Mouse (Mus musculus) splenic B cell, adult 2 months (primary cell): ENCODE measurements around the gene Catsperz.

Experiments used
- DNase-seq: peaks from one replicate; pipeline ENCODE4 v3.0.0-alpha.2; 2011; ENCODE audit warnings: low read depth, low spot score
- H3K27me3 ChIP-seq: 2 replicates; pipeline ENCODE4 v1.6.1; 2012; ENCODE audit warnings: mild to moderate bottlenecking, low read length, moderate library complexity, mixed read lengths; ENCODE audit not compliant: control insufficient read depth, poor library complexity, insufficient read depth, severe bottlenecking
- H3K36me3 ChIP-seq: 2 replicates; pipeline ENCODE4 v1.6.1; 2012; ENCODE audit warnings: mild to moderate bottlenecking, low read length, moderate library complexity, mixed read lengths; ENCODE audit not compliant: control insufficient read depth, poor library complexity, insufficient read depth, severe bottlenecking

Gene Catsperz

DNA sequence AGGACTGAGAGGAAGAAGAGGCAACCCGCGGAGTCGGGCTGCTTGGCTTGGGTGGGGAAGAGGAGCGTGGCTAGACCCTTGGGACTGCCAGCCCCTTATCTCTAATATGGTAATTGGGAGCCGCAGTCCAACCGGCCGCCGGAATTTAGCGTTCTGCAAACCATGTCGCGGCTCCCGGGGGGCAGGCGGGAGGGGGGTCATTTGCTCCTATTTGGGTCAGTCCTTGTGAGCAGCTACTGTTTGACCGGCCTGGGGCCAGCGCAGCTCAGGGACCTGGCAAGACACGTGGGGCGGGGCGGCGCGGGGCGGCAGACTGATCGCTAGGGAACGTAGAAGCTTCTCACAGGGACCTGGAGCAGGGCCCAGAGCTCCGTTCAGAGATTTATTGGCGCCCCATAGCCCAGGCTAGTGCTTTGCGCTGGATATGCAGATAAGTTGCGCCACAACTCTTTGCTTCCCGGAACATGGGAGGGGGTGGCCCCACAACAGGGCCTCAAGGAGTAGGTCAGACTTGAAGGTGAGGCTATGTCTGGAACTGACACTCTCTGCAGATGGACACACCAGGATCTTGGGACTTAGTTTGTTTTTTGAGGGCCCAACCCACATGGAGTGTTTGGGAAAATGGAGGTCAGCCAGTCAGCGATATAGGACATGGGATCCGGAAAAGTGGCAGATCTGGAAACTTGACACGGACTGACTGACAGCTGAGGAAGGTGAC lies 27.0 kb upstream of the Catsperz start:
- Histone ChIP-seq H3K36me3 (no peaks in the 10 kb centered on the region), H3K27me3 (no peaks in the 10 kb centered on the region)
- peak; percentile 30 for DNase-seq

DNA sequence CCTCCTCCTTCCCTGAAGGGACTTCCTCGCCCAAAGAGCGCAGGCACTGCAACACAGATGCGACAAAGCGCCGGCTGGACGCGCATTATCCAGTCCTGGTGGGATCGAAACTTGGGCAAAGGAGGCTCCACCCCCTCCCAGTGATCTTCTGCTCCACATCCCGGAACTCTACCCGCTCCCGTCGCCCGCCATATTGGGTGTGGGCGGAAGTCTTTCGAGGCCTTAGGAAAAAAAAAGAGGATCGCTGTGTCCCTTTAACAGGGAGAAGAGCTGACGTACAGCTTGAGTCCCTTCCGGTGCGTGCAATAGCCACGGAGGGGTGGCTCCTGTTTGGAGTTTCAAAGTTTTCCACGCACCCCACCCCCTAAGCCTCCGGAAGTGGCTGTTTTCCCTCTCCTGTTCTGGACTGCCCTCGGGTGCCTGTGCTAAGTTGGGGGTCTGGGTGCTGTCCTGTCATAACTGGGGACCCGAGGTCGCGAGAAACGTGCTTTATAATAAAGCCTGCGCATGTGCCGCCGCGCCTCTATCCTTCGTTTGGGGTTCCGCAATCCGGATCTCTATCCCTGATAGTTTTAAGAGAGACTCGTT lies 26.3 kb upstream of the Catsperz start:
- no peaks in the 10 kb centered on the region for H3K27me3 ChIP-seq
- no peaks in the 10 kb centered on the region for H3K36me3 ChIP-seq
- peak; percentile 62 for DNase-seq

DNA sequence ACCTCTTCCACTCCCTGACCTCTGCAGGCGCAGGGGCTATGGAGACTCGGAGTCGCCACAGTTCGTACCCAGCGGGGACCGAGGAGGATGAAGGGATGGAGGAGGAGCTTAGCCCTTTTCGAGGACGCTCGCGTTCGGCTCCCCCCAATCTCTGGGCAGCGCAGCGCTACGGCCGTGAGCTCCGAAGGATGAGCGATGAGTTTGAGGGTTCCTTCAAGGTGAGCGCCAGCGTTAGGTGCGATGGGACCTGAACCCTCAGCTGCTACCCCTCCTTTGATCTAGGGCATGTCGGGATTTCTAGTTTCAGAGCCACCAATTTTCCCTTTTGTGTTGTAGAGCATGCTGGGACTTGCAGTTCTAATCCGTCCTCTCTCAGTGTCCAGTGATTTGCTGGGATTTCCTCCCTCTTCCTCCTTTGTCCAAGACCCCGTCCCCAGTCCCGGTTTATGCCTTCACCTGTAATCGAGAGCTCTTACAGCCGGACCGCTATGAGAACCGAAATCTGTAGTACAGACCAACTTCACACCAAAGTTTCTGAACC lies 25.5 kb upstream of the Catsperz start:
- peak; percentile 30 for DNase-seq
- Histone ChIP-seq H3K36me3 (no peaks in the 10 kb centered on the region), H3K27me3 (no peaks in the 10 kb centered on the region)

DNA sequence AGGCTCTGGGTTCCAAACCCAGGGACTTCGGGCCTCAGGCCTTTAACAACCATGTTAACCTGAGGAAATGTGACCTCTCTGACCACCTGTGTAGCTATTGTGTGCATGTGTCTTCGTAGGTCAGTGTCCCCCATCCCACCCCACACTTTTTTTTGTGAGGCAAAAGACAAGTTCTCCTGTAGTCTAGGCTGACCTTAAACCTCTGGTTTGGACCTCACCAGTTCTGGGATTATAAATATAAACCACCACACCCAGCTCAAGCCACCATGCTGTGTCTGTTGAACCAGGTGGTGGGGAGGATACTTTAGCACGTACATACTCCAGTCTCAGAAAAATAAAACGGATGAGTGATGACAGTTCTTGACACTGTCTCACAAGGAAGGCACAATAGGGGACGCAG lies 24.8 kb upstream of the Catsperz start:
- no peak for DNase-seq
- H3K27me3 ChIP-seq: no peaks in the 10 kb centered on the region
- no peaks in the 10 kb centered on the region for H3K36me3 ChIP-seq

DNA sequence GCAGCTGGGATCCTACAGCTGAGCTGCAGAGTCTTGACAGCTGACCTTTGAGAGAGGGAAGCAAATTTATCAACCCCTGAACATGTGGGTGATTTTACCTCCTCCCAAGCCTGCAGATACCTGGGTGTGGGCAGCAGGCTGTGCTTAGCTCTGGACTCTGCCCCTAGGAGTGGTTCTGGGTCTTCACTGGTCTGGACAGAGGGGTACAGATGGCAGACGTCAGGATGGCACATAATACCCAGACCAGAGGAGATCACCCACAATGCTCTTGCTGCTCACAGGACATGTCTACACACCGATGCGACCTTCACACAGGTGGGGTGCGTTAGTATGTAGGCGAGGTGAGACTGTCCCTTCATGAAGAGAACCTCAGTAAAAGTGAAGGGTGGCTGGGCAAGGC lies 24.4 kb upstream of the Catsperz start:
- DNase-seq: no peak
- Histone ChIP-seq H3K36me3 (no peaks in the 10 kb centered on the region), H3K27me3 (no peaks in the 10 kb centered on the region)

GRCm38 (mm10) chr19:6948186-6948585 lies 23.0 kb upstream of the Catsperz start:
- Histone ChIP-seq H3K36me3 (no peaks in the 10 kb centered on the region), H3K27me3 (no peaks in the 10 kb centered on the region)
- no peak for DNase-seq

- H3K27me3 ChIP-seq: no peaks in the 10 kb centered on the region
- no peak for DNase-seq
These were observed 22.6 kb upstream of the Catsperz start for GRCm38 (mm10) chr19:6947742-6948141.

GRCm38 (mm10) chr19:6943709-6944108 lies 18.5 kb upstream of the Catsperz start:
- no peaks in the 10 kb centered on the region for H3K36me3 ChIP-seq
- DNase-seq: no peak
- H3K27me3 ChIP-seq: no peaks in the 10 kb centered on the region

More at GRCm38 (mm10) chr19:6947742-6948141, 22.6 kb upstream of the Catsperz start:
- H3K36me3 ChIP-seq: no peaks in the 10 kb centered on the region

DNA sequence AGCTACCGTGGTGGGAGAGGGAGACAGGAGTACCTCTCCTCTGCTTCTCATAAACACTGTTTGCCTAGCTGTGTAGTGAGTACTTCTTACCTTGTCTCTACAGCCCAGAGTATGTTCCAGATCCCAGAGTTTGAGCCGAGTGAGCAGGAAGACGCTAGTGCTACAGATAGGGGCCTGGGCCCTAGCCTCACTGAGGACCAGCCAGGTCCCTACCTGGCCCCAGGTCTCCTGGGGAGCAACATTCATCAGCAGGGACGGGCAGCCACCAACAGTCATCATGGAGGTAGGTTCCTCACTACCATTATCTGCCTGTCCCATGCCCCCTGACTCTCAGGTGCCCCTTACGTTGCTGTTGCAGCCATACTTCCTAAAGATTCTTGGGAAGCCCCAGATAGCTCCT lies 17.6 kb upstream of the Catsperz start:
- no peaks in the 10 kb centered on the region for H3K27me3 ChIP-seq
- H3K36me3 ChIP-seq: no peaks in the 10 kb centered on the region
- no peak for DNase-seq

DNA sequence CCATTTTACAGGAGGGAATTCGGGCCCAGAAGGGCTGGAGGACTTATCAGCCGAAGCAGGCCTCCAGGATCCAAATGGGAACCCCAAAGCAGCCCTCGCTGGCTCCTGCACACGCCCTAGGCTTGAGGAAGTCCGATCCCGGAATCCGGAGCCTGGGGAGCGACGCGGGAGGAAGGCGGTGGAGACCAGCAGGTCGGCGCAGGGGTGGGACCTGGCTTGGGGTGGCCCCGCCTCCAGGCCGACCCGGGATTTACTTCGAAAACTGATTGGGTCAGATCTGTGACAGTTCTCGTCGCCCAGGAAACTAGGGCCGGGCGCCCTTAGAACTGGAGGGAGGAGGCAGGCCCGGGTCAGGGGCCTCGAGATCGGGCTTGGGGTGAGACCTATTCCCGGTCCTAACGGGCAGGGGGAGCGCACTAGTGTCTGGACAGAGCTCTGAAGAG lies 17.1 kb upstream of the Catsperz start, which contains the start of gene Gpr137:
Gene Gpr137 (minus strand): TSS at position 232 of the 443 bp plus-strand sequence.
- peak; percentile 89 for DNase-seq
- H3K36me3 ChIP-seq: no peaks in the 10 kb centered on the region
- no peaks in the 10 kb centered on the region for H3K27me3 ChIP-seq

GRCm38 (mm10) chr19:6941372-6942248 lies 16.4 kb upstream of the Catsperz start, which contains the start of gene Bad:
Gene Bad, plus strand, starts transcription at chr19:6941861.
- peak; percentile 95 for DNase-seq
- Histone ChIP-seq H3K36me3 (no peaks in the 10 kb centered on the region), H3K27me3 (no peaks in the 10 kb centered on the region)

DNA sequence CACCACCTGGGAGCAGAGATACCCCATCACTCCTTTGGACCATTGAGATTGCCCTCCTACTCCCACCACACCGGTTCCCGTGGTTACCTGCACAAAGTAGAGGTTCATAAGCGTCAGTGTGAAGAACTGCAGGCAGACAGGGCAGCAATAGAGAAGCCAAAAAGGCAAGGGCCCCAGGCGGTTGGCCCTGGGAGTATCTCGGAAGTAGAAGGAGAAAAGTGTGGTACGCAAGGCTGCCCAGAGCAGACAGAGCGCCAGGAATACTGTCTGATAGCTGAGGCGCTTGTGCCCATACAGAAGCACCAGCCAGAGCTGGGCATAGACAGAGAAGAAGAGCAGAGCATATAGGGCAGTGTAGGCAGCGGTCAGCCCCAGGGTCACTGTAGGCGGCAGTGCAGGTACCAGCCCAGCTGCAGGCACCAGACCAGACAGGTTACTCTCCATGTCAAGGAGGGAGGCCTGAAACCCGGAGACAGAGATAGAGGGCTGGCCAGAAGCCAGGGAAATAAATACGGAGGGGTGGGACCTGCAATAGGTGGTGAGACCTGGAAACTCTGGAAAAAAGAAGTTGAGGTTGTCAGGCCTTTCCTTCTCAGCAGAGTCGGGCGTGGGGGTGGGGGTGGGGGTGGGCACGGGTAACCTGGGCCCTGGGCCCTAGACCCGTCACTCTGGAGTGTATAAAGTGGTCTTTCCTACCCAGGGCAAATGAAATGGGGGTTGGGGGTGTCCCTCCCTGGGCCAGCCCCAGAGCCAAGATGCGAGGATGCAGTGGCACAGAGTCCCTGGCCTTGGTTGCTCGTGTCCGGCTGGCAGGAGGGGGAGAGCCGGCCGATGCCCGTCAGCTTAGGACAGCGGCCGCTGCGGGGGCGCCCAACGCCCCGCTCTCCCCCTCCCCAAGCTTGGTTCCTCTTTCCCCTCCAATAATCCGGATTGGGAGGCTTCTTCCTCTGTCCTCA lies 15.5 kb upstream of the Catsperz start:
- Histone ChIP-seq H3K27me3 (no peaks in the 10 kb centered on the region), H3K36me3 (no peaks in the 10 kb centered on the region)
- DNase-seq: no peak

DNA sequence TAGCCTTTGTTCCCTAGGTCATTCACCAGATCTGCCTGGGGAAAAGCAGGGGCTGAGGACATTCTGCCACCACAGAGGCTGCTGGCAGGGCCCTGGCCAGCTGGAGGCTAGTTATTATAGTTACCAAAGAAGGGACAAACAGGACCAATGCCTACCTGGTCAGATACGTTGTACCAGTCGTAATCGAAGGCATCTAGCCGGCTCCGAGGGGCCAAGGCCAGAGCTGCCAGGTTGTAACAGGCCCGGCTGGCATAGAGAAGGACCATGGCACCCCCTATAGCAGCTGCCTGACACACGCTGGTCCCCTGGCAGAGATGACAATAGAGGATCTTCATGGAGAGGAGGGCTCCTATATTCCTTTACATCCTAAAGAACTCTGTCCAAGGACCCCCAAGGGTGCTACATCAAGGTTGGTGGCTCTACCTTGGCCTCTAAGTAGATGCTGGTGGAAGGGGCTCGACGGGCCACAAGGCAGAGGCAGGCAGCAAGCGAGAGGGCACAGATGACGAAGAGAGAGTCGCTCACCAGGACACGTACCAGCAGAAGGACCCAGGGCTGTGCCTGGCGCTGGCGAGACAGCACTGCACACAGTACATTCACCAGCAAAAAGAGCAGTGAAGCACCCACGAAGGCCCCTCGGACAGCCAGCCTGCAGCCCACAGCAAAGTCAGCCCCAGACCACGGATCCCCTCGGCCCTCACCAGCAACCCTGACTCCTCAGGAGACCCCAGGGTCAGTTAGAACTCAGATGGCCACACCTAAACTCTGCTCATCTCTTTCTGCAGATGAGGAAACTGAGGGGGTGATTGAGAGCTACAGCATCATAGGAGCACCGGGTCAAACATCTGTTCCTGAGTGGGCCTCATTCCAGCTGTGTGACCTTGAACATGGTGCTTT lies 14.2 kb upstream of the Catsperz start:
- Histone ChIP-seq H3K27me3 (no peaks in the 10 kb centered on the region), H3K36me3 (no peaks in the 10 kb centered on the region)
- no peak for DNase-seq
